Mouse (Mus musculus): Measurements from ENCODE around the gene Emilin2.

GRCm38 (mm10) chr17:71309141-71309540, 2.6 kb downstream of the Emilin2 start:
- TF ChIP-seq POLR2A (IDR thresholded peaks at IDR 0.05; ENCODE audit: borderline replicate concordance, extremely low read depth, insufficient read depth, insufficient read length, poor library complexity, severe bottlenecking) (no peak), CTCF (IDR thresholded peaks at IDR 0.05; ENCODE audit: borderline replicate concordance, extremely low read depth, insufficient read depth, insufficient read length) (no peak)
